Mouse (Mus musculus) limb, embryonic 10.5 days (tissue): Measurements from ENCODE around the gene Reck. TPM values are rescaled to one million over a fixed set of nuclear protein-coding genes. Genes with fewer than 3 reads are reported as not detected.
A peak's percentile ranks its signal among the peaks of the same experiment; 100 is the strongest.

Experiments used
- DNase-seq: peaks from one replicate; pipeline ENCODE4 v3.0.0-alpha.2; 2017; ENCODE audit warnings: low spot score
- H3K27ac ChIP-seq: fragments of 300-500 bp; sonication (generic); 2 replicates; pipeline ENCODE4 v1.5.1; 2016; ENCODE audit warnings: mild to moderate bottlenecking
- H3K27me3 ChIP-seq: fragments of 300-500 bp; sonication (generic); 2 replicates; pipeline ENCODE4 v1.6.1; 2016; ENCODE audit warnings: low read depth, mild to moderate bottlenecking; ENCODE audit not compliant: poor library complexity, severe bottlenecking
- H3K36me3 ChIP-seq: fragments of 300-500 bp; sonication (generic); 2 replicates; pipeline ENCODE4 v1.6.1; 2016; ENCODE audit warnings: mild to moderate bottlenecking, moderate library complexity
- H3K4me1 ChIP-seq: fragments of 300-500 bp; sonication (generic); 2 replicates; pipeline ENCODE4 v1.6.1; 2016
- H3K4me3 ChIP-seq: fragments of 300-500 bp; sonication (generic); 2 replicates; pipeline ENCODE4 v1.5.1; 2016; ENCODE audit warnings: mild to moderate bottlenecking, moderate library complexity
- H3K9me3 ChIP-seq: fragments of 300-500 bp; sonication (generic); replicated peaks from 2 replicates; pipeline ENCODE4 v1.6.1; 2016; ENCODE audit warnings: mild to moderate bottlenecking
- WGBS: fragments of 180-500 bp; shearing (Covaris S2); methylation state at CpG from one replicate; pipeline ENCODE4 v1.1.7; 2016; 5-methylcytosine and 5-hydroxymethylcytosine counted together
- polyA plus RNA-seq: library from polyadenylated mRNA; unstranded; fragments of >200 nt; fragmentation: Nextera tagmentation; extraction: Ambion mirVana; gene quantifications from 2 replicates; pipeline ENCODE4 v1.2.1, GENCODE M21; 2016

Gene Reck
- polyA plus RNA-seq, result 20.2 and 22.9 TPM in 2 replicates

GRCm38 (mm10) chr4:43875160-43875918 is at the start of gene Reck:
TSS of gene Reck (plus strand) at chr4:43875530.
- Histone ChIP-seq H3K4me3 (peak within 1 kb of the TSS; percentile 81), H3K27ac (peak within 1 kb of the TSS; percentile 97), H3K4me1 (peaks cover 41% of the 10 kb centered on the region), H3K9me3 (no peaks in the 10 kb centered on the region), H3K36me3 (no peaks in the 10 kb centered on the region), H3K27me3 (no peaks in the 10 kb centered on the region)
- WGBS, result 2% methylated on average over 73 of the region's 73 CpGs
- peak; percentile 98 for DNase-seq

- Histone ChIP-seq H3K36me3 (no peaks in the 10 kb centered on the region), H3K27ac (no peak overlapping the region), H3K9me3 (no peaks in the 10 kb centered on the region), H3K4me3 (no peak overlapping the region), H3K27me3 (no peaks in the 10 kb centered on the region), H3K4me1 (peaks cover 11% of the 10 kb centered on the region)
- WGBS, result 91% methylated on average over 4 of the region's 4 CpGs
- DNase-seq, result peak; percentile 5
These were observed 46.5 kb upstream of the Reck start for GRCm38 (mm10) chr4:43828806-43829205.

GRCm38 (mm10) chr4:43832031-43832430 is 43.3 kb upstream of the Reck start:
- Histone ChIP-seq H3K36me3 (no peaks in the 10 kb centered on the region), H3K9me3 (no peaks in the 10 kb centered on the region), H3K27ac (no peak overlapping the region), H3K4me1 (0 out of 2 replicates have a peak, but pooled peaks cover 7% of the 10 kb centered on the region), H3K27me3 (no peaks in the 10 kb centered on the region), H3K4me3 (no peak overlapping the region)
- 68% methylated on average over 5 of the region's 5 CpGs for WGBS
- no peak for DNase-seq

- WGBS, result 83% methylated on average over 5 of the region's 5 CpGs
- no peak for DNase-seq
- Histone ChIP-seq H3K27ac (no peak overlapping the region), H3K9me3 (no peaks in the 10 kb centered on the region), H3K4me3 (no peak overlapping the region), H3K36me3 (no peaks in the 10 kb centered on the region), H3K27me3 (no peaks in the 10 kb centered on the region), H3K4me1 (0 out of 2 replicates have a peak, but pooled peaks cover 5% of the 10 kb centered on the region)
These were observed 41.6 kb upstream of the Reck start for GRCm38 (mm10) chr4:43833752-43834151.

- 75% methylated on average over 4 of the region's 4 CpGs for WGBS
- Histone ChIP-seq H3K4me1 (peaks cover 5% of the 10 kb centered on the region; the same call in 1 of the 2 replicates), H3K36me3 (no peaks in the 10 kb centered on the region), H3K27ac (no peak overlapping the region), H3K4me3 (no peak overlapping the region), H3K27me3 (no peaks in the 10 kb centered on the region), H3K9me3 (no peaks in the 10 kb centered on the region)
- no peak for DNase-seq
These were observed 40.6 kb upstream of the Reck start for GRCm38 (mm10) chr4:43834749-43835148.

GRCm38 (mm10) chr4:43838326-43838725 is 37.0 kb upstream of the Reck start:
- H3K36me3 ChIP-seq, result no peaks in the 10 kb centered on the region
- no peak for DNase-seq
- peaks cover 3% of the 10 kb centered on the region; the same call in 1 of the 2 replicates for H3K4me1 ChIP-seq
- H3K4me3 ChIP-seq, result no peak overlapping the region
- no peaks in the 10 kb centered on the region for H3K9me3 ChIP-seq
- no peaks in the 10 kb centered on the region for H3K27me3 ChIP-seq
- no peak overlapping the region for H3K27ac ChIP-seq
- WGBS, result 77% methylated on average over 3 of the region's 3 CpGs

- Histone ChIP-seq H3K27me3 (no peaks in the 10 kb centered on the region), H3K27ac (no peak within 1 kb of the TSS), H3K4me3 (no peak within 1 kb of the TSS), H3K9me3 (no peaks in the 10 kb centered on the region), H3K4me1 (peaks cover 3% of the 10 kb centered on the region; the same call in 1 of the 2 replicates), H3K36me3 (no peaks in the 10 kb centered on the region)
- no peak for DNase-seq
- 58% methylated on average over 1 of the region's 1 CpGs for whole genome bisulfite sequencing
These were observed 35.2 kb upstream of the Reck start, which contains the start of gene Olfr157 for GRCm38 (mm10) chr4:43840101-43840500. TSS of gene Olfr157 (minus strand) at chr4:43840201.

- H3K27me3 ChIP-seq, result no peaks in the 10 kb centered on the region
- H3K4me3 ChIP-seq, result no peak within 1 kb of the TSS
- 85% methylated on average over 6 of the region's 6 CpGs for WGBS
- no peak for DNase-seq
- no peaks in the 10 kb centered on the region for H3K4me1 ChIP-seq
- H3K27ac ChIP-seq, result no peak within 1 kb of the TSS
- no peaks in the 10 kb centered on the region for H3K9me3 ChIP-seq
- no peaks in the 10 kb centered on the region for H3K36me3 ChIP-seq
These were observed 24.1 kb upstream of the Reck start, which contains the start of gene Olfr155 for GRCm38 (mm10) chr4:43851265-43851664. TSS of gene Olfr155 (plus strand) at chr4:43851565.

GRCm38 (mm10) chr4:43854101-43854500 is 21.2 kb upstream of the Reck start:
- no peak for DNase-seq
- WGBS, result 73% methylated on average over 8 of the region's 8 CpGs
- H3K9me3 ChIP-seq, result no peaks in the 10 kb centered on the region
- H3K4me3 ChIP-seq, result no peak overlapping the region
- H3K4me1 ChIP-seq, result no peaks in the 10 kb centered on the region
- H3K27ac ChIP-seq, result no peak overlapping the region
- H3K36me3 ChIP-seq, result no peaks in the 10 kb centered on the region
- H3K27me3 ChIP-seq, result no peaks in the 10 kb centered on the region

GRCm38 (mm10) chr4:43859886-43860285 is 15.4 kb upstream of the Reck start:
- H3K4me3 ChIP-seq, result no peak overlapping the region
- no peaks in the 10 kb centered on the region for H3K9me3 ChIP-seq
- H3K36me3 ChIP-seq, result no peaks in the 10 kb centered on the region
- H3K27ac ChIP-seq, result no peak overlapping the region
- no peaks in the 10 kb centered on the region for H3K27me3 ChIP-seq
- 86% methylated on average over 10 of the region's 10 CpGs for WGBS
- H3K4me1 ChIP-seq, result peaks cover 2% of the 10 kb centered on the region; the same call in 1 of the 2 replicates
- DNase-seq, result no peak

- WGBS, result 18% methylated on average over 14 of the region's 14 CpGs
- H3K27ac ChIP-seq, result no peak overlapping the region
These were observed 14.4 kb upstream of the Reck start for GRCm38 (mm10) chr4:43860744-43861519.

GRCm38 (mm10) chr4:43863298-43863697 is 12.0 kb upstream of the Reck start:
- Histone ChIP-seq H3K27me3 (no peaks in the 10 kb centered on the region), H3K9me3 (no peaks in the 10 kb centered on the region), H3K4me3 (no peak overlapping the region), H3K4me1 (peaks cover 7% of the 10 kb centered on the region; the same call in 1 of the 2 replicates), H3K36me3 (no peaks in the 10 kb centered on the region), H3K27ac (no peak overlapping the region)
- 69% methylated on average over 4 of the region's 4 CpGs for WGBS
- no peak for DNase-seq

More at GRCm38 (mm10) chr4:43860744-43861519, 14.4 kb upstream of the Reck start:
- H3K4me1 ChIP-seq, result peaks cover 5% of the 10 kb centered on the region; the same call in 1 of the 2 replicates
- no peaks in the 10 kb centered on the region for H3K27me3 ChIP-seq
- no peak overlapping the region for H3K4me3 ChIP-seq
- H3K9me3 ChIP-seq, result no peaks in the 10 kb centered on the region
- peak; percentile 82 for DNase-seq
- H3K36me3 ChIP-seq, result no peaks in the 10 kb centered on the region

- Histone ChIP-seq H3K9me3 (no peaks in the 10 kb centered on the region), H3K27ac (no peak overlapping the region), H3K4me3 (no peak overlapping the region), H3K36me3 (no peaks in the 10 kb centered on the region), H3K27me3 (no peaks in the 10 kb centered on the region), H3K4me1 (peaks cover 11% of the 10 kb centered on the region)
- WGBS, result 88% methylated on average over 10 of the region's 10 CpGs
- no peak for DNase-seq
These were observed 5.5 kb upstream of the Reck start for GRCm38 (mm10) chr4:43869821-43870220.
